Mouse (Mus musculus) kidney, adult 9 months (tissue): ENCODE measurements around the gene Olfr763.
"Not testable (repeated sequence)": the region's sequence is repeated elsewhere in the genome, so short reads cannot be mapped to it uniquely, and the experiment has no call there.

Experiments
- DNase-seq: peaks from one replicate; pipeline ENCODE4 v3.0.0; 2022

The Olfr763 gene

DNA sequence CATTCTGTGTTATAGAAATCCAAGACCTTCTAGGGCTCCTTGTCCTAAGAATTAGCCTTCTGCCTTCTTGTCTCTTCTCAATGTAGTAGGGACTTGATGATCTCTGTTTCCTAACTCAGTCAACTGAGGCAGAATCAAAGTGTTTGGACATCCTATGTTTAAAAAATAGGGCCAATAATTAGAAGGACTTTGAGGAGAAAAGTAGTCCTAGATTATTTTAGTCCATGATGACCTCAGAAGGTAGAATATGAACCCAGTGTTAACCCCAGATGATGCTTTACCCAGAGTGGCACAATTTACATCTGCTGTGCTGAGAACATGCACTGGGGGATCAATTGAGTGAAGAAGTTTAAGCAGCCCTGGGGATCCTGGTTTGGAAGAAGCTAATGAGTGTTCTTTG is 39.3 kb downstream of the Olfr763 start, which contains the start of gene Olfr765:
Gene Olfr765 (minus strand): TSS at position 101 of the 400 bp plus-strand sequence.
- DNase-seq = not testable (repeated sequence)
